Mouse (Mus musculus) adrenal gland (tissue): Measurements from ENCODE around the gene Slit2.

Experiments
- intact Hi-C: fragments of 180-260 bp; cut with DNase I; formaldehyde crosslinking; loops from one replicate; pipeline ENCODE4 v1.15.1; 2025
- long read RNA-seq, 2 experiments: library from polyadenylated mRNA; unstranded; transcript quantifications; one replicate each; pipeline ENCODE4 v2.0.0; 2020; ENCODE audit warnings: borderline replicate concordance in 1 of 2; ENCODE audit not compliant: insufficient replicate concordance in 1 of 2

Slit2 gene
- long read RNA-seq, experiment 1, partial matches to known transcripts: 0 of 1 reads
- long read RNA-seq, experiment 1, other reads (novel, unspliced or antisense): 1 of 1 reads
- long read RNA-seq, experiment 2, partial matches to known transcripts: 1 of 2 reads
- long read RNA-seq, experiment 2, other reads (novel, unspliced or antisense): 1 of 2 reads

DNA sequence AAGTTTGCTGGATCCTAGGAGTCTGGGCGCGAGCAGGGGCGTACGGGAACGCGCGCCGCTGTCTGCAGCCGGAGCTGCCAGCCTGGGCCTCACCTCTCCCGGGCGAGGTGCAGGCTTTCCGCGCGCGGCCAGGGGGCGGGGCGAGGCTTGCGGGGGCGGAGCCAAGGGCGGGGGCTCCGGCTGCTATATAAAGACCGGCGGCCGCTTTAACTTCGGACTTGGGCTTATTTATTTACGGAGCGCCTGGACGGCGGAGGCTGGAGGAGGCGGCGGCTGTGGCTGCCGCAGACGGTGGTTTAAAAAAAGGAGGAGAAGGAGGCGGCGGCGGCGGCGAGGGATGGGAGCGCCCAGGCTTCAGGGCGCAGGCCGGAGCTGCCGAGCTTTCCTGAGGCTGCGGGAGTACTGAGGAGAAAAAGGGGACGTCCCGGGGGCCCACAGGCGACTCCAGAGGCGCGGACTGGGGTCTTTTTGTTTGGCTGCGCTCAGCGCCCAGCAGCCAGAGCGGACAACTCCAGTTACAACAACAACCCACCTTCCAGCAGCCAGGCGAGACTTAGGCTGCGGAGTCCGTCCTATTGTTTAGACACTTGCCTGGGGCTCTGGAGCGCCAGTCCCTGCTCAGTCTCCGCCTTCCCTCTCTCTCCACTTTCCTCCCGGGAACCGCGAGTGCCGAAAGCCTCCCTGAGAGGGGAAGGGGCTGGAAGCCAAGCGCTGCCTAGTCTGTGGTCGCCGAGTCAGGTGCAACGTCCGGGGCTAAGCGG, at the start of gene Slit2:
Gene Slit2 (plus strand): TSS at position 198 of the 761 bp plus-strand sequence.
- intact Hi-C loops: no loop called here

GRCm38 (mm10) chr5:47938586-47939372, 44.2 kb upstream of the Slit2 start:
- intact Hi-C loops: no loop called here

DNA sequence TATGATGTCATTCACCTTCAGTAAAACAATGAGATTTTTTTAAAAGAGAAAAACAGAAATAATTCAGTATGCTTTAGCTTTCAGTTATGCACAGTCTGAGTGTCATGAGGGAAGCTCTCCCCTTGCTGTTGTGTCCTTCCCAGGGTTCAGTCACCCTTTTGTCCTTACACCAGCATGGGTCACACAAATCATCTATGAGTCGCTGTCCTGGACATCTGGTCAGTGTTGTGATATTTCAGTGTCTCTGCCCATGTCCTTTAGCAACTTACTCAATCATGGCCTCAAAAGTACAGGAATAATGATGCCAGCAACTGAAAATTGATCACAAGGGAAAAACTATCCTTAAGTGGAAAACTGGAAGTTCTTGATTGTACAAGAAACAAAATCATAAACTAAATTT, 26.5 kb upstream of the Slit2 start:
- intact Hi-C loops: no loop called here

DNA sequence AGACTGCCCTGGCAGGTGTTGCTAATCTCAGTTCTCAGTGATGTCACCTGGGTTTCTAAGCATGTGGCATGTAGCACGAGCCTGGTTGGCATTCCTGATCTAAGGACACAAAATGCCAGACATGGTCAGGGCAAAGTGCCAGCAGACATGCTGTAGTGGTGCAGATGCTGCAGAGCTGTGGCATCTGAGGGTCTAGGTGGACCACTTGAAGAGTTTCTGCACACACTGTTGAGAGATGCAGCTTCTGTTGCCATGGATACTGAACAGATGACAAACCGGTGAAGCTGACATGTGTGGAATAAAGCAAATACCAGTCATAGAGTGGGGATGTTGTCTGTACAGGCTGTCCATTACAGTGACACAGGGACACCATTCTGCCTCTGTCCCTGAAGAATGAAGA, 7.1 kb upstream of the Slit2 start:
- intact Hi-C loops: no loop called here

DNA sequence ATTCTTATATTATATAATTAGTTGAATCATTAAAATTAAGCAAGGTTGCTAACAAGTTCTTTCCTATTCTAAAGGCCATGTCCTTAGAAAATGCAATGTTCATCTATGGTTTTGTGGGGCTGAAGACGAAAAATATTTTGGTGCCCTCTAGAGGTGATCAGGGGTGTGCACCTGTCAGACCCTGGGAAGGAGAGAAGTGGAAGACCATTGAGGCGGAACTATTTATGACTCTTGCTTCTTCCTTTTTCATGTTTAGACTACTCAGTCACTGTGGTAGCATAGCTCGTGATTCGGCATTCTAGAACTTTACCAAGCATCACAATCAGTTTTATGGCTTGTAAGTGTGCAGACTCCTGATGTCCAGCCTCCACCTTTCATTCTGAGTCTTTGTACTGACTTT, 3.6 kb upstream of the Slit2 start:
- intact Hi-C loops: no loop called here

DNA sequence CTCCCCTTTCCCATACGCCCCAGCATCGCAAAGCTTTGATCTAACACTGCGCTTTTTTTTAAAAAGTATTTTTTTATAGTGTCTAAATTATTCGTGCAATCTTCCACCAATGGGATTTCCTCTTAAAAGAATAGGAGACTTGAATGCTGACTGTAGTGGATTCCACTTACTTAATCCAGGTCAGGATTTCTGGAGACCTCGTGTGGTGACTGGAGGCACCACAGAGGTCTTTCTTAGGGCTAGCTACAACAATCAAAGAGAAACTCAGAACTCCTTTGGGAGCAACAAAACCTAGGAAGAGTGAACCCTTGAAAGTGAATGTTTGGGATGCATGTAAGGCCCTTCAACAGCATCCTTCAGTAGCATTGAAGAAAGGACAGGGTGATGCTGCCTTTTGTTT, 2.5 kb upstream of the Slit2 start:
- intact Hi-C loops: no loop called here

DNA sequence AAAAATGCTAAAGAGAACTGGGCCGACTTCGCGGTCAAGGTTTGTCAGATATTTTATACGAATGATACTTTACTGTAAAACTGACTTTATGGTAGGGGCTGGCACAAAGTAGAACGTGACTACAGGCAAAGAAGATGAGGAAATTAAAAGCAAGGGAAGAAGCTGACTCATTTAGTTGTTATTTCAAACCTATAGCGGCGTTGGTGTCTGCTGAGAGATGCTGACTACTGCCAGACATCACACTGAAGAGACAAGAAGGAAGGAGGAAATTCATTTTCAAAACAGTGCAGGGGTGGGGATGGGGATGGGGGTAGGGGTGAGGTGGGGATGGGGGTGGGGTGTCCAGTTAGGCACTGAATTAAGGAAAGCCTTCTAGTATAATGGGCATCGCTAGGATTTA, 987 bp upstream of the Slit2 start:
- intact Hi-C loops: no loop called here

DNA sequence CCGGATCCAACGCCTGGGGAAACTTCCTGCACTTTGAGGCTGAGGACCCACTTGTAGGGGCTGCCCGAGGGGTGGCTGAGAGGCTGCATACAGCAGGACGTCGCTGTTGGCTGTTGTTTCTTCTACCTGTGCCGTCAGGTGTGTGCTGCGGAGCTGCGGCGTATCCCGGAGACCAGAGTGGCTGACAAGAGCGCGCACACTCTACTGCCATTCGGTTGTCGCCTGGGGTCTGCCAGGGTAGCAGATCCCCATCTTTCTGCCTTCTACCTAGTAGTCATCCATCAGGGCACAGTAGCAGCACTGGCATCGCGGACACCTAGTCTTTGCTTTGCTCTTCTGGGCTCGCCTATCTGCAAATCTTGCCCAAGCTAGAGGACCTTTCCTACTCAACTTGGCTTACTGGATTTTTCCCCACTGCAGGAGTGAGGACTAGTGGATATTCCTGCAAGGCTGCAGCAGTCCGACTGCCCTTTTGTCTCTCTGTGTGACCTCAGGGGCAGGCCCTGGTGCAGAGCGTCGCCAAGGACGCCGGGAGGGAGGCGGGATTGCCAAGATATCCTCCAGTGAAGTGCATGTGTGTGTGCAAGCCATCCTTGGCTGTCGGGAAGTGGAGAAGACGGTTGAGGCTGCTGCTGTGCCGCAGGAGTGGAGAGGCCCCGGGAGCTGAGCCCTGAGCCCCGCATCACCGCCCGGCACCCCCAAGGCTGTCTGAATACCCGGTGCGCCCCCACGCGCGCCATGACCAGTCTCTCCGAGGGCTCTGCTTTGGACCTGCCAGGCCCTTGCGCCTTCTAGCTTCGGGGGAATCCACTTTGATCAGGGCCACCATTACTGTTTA, 1.0 kb downstream of the Slit2 start:
- intact Hi-C loops: no loop called here

- intact Hi-C loops: no loop called here
These were observed 1.8 kb downstream of the Slit2 start for GRCm38 (mm10) chr5:47984584-47985197.

DNA sequence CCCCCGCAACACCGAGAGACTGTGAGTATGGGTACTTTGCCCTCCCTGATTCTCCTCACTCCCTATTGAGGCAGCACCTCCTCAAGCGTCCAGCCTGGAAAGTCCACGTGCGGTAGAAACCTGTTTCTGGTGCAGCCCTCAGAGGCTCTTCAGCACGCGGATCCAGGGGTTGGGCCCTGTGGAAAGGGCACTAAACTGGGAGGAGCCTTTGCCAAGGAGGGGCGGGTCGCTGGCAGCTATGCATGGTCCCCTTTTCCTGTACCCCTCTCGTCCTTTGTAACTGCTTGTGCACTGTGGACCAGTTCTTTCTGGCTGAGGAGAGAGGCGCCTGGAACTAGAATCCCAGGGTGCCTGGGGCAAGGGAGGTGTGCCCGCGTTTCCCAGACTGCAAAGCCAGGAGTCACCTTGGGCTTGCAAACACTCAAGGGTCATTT, 2.3 kb downstream of the Slit2 start:
- intact Hi-C loops: no loop called here

- intact Hi-C loops: no loop called here
These were observed 3.1 kb downstream of the Slit2 start for GRCm38 (mm10) chr5:47985901-47986670.

DNA sequence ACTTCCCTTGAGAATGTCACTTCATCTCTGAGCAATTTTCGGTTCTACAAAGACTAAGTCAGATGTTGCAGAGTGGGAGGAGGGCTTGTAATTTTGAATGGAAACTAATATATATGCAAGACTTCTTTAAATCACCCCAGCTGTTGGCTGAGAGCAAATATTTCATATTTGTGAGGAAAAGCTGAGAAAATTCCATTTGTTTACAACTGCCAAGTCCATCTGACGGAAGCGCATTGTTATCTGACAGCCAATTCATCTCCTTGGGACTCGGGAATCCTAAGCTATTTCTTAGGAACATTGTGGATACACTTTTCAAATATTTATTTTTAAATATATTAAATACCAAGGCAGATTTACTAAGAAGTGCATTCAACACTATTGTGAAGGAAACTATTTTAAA, 8.0 kb downstream of the Slit2 start:
- intact Hi-C loops: no loop called here

DNA sequence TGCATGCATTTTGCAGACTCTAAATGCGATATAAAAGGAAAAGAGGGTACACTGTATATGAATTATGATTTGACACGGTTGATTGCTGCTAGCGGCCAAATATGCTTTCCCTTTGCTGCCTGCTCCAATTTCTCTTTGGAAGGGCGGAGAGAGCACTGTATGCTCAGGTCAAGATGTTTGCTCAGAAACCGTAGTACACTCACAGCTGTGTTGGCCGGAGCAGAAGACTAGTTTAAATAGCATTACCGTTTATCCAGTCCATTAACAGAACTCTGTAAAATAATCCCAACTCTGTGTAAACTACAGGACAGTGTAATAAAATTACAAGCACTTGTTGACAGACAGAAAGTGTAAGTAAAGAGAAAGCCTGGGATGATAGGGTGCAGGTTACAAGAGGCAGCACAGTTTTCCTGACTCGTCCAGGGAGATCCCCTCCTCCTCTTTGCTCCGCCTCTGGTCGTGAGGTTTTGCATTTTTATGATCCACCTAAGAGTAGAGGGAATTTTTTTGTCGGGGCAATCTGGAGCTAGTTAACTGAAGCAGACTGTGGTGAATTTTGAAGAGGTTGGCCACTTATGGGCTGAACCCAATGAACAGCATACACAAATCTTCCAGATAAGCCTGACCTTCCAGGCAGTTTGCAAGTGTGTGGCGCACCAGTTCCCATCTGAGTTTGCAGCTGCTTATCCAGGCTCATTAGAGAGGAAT, 20.9 kb downstream of the Slit2 start:
- intact Hi-C loops: no loop called here

- intact Hi-C loops: no loop called here
These were observed 22.6 kb downstream of the Slit2 start for GRCm38 (mm10) chr5:48005533-48005932.

DNA sequence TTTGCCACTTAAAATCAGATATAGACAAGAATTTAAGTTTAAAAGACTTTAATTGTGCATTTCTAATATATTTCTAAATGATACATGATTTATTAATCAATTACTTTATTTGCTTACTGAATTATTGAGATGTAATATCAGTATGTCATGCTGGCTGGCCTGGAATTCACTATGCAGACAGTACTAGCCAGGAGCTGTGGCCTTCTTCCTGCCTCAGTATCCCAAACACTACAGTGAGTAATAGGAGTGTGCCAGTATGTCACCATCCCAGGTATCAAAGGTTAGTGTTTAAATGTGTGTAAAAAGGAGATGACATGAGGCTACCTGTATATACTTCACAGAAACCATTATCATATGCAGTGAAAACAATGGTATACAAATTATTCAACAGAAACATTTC, 23.1 kb downstream of the Slit2 start:
- intact Hi-C loops: no loop called here

DNA sequence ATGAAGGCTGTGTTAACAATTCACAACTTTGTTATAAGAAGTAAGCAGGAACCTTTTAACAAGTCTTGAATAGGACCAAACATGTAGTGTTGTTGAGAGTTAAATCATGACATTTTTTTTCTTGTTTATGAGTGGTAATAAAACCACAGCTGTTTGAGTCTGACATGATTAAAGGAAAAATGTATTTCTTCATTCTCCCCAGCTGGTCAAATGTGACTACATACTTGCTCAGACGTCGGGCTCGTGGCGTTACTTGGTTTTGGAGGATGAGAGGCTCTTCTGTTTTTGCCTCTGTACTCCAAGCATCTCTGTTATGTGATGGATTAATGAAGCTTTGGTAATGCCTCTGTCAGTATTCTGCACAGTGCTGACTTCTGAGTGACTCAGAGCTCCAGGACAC, 40.5 kb downstream of the Slit2 start:
- intact Hi-C loops: no loop called here

DNA sequence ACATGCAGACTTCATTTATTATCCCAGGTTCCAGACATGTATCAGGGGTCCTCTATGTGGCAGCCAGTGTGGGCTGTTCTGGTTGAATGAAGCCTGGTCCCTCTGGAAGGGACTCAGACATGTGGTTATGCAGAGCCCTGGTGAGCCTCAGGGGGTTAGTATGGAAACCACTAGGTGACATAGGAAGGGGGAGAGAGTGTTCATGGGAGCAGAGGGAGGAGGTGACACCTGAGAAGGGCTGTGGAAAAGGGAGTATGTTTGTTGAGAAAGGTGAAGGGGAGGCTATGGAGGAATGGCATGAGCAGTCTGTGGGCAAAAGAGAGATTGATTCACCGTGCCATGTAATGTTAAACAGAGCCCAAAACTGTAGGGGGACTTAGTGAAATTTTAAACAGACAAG, 51.9 kb downstream of the Slit2 start:
- intact Hi-C loops: no loop called here

- intact Hi-C loops: no loop called here
These were observed 55.1 kb downstream of the Slit2 start for GRCm38 (mm10) chr5:48038033-48038432.

- intact Hi-C loops: no loop called here
These were observed 66.2 kb downstream of the Slit2 start for GRCm38 (mm10) chr5:48048986-48049751.
